Comparison of ENCODE assay signal across 7 mouse cellular contexts in genomic region chr1:87621146-87621857, GRCm38 (mm10). TPM values are rescaled to one million over a fixed set of nuclear protein-coding genes. Genes with fewer than 3 reads are reported as not detected.
A peak's percentile ranks its signal among the peaks of the same experiment; 100 is the strongest.
DNase-seq lines count a peak whose midpoint lies in the region; ATAC-seq and TF ChIP-seq lines count a peak whose summit lies in the region.

No protein-coding gene starts in this region.

- H3K9ac ChIP-seq in embryonic facial prominence, embryonic 12.5 days: no peak overlapping the region
- 0 out of 2 replicates have a peak overlapping the region, but pooled peaks have one; percentile 51 for H3K9ac ChIP-seq in intestine, embryonic 16.5 days (ENCODE audit: low read depth, low read length)
- H3K9ac ChIP-seq in stomach, embryonic 15.5 days: no peak overlapping the region

- peak overlapping the region; percentile 84 for H3K4me3 ChIP-seq in spleen, adult 2 months (ENCODE audit: extremely low read depth, insufficient read depth, insufficient read length)
- peak overlapping the region; percentile 10; the same call in 1 of the 2 replicates for H3K4me3 ChIP-seq in embryonic facial prominence, embryonic 12.5 days
- peak overlapping the region; percentile 34 for H3K4me3 ChIP-seq in intestine, embryonic 16.5 days (ENCODE audit: low read length)
- H3K4me3 ChIP-seq in stomach, embryonic 15.5 days (replicated peaks): peak overlapping the region; percentile 25

- no peaks in the 10 kb centered on the region for H3K27me3 ChIP-seq in spleen, adult 2 months (ENCODE audit: control insufficient read depth, insufficient read depth, low read length)
- no peaks in the 10 kb centered on the region for H3K27me3 ChIP-seq in embryonic facial prominence, embryonic 12.5 days
- H3K27me3 ChIP-seq in intestine, embryonic 16.5 days (replicated peaks; ENCODE audit: control insufficient read depth, insufficient read depth, low read length): no peaks in the 10 kb centered on the region
- H3K27me3 ChIP-seq in stomach, embryonic 15.5 days (replicated peaks): no peaks in the 10 kb centered on the region

- ATAC-seq in embryonic facial prominence, embryonic 12.5 days (ENCODE audit: insufficient number of reproducible peaks, insufficient read depth, low FRiP score, low TSS enrichment): no peak
- ATAC-seq in intestine, embryonic 16.5 days: no peak
- ATAC-seq in stomach, embryonic 15.5 days (ENCODE audit: insufficient read depth, low FRiP score, low read depth): no peak

- TF ChIP-seq POLR2A in spleen, adult 2 months (IDR thresholded peaks at IDR 0.05; ENCODE audit: low read depth, low read length): no peak

- peak overlapping the region; percentile 11; the same call in 1 of the 2 replicates for H3K4me2 ChIP-seq in embryonic facial prominence, embryonic 12.5 days (replicated peaks)
- 0 out of 2 replicates have a peak overlapping the region, but pooled peaks have one; percentile 3 for H3K4me2 ChIP-seq in intestine, embryonic 16.5 days (ENCODE audit: low read depth, low read length)
- H3K4me2 ChIP-seq in stomach, embryonic 15.5 days: peak overlapping the region; percentile 2; the same call in 1 of the 2 replicates

- no peaks in the 10 kb centered on the region for H3K9me3 ChIP-seq in embryonic facial prominence, embryonic 12.5 days
- no peaks in the 10 kb centered on the region for H3K9me3 ChIP-seq in intestine, embryonic 16.5 days (ENCODE audit: control insufficient read depth, low read length)
- H3K9me3 ChIP-seq in stomach, embryonic 15.5 days: no peaks in the 10 kb centered on the region

- peaks cover 4% of the 10 kb centered on the region; the same call in 1 of the 2 replicates for H3K36me3 ChIP-seq in spleen, adult 2 months (ENCODE audit: control insufficient read depth, insufficient read depth, low read length)
- H3K36me3 ChIP-seq in embryonic facial prominence, embryonic 12.5 days: no peaks in the 10 kb centered on the region
- no peaks in the 10 kb centered on the region for H3K36me3 ChIP-seq in intestine, embryonic 16.5 days (ENCODE audit: control insufficient read depth, insufficient read depth, low read length)
- no peaks in the 10 kb centered on the region for H3K36me3 ChIP-seq in stomach, embryonic 15.5 days

- H3K4me1 ChIP-seq in spleen, adult 2 months (ENCODE audit: control insufficient read depth, insufficient read depth, insufficient read length): peaks cover 37% of the 10 kb centered on the region; the same call in 1 of the 2 replicates
- H3K4me1 ChIP-seq in embryonic facial prominence, embryonic 12.5 days: no peaks in the 10 kb centered on the region
- no peaks in the 10 kb centered on the region for H3K4me1 ChIP-seq in intestine, embryonic 16.5 days (ENCODE audit: control insufficient read depth, insufficient read depth, low read length)
- no peaks in the 10 kb centered on the region for H3K4me1 ChIP-seq in stomach, embryonic 15.5 days

- peak overlapping the region; percentile 97 for H3K27ac ChIP-seq in spleen, adult 2 months (ENCODE audit: insufficient read depth, low read length)
- no peak overlapping the region for H3K27ac ChIP-seq in embryonic facial prominence, embryonic 12.5 days
- no peak overlapping the region; the same call in 1 of the 2 replicates for H3K27ac ChIP-seq in intestine, embryonic 16.5 days (ENCODE audit: low read length)
- 0 out of 2 replicates have a peak overlapping the region, but pooled peaks have one; percentile 6 for H3K27ac ChIP-seq in stomach, embryonic 15.5 days

- DNase-seq in spleen, adult 2 months (ENCODE audit: low read depth in 1 of 2, low spot score in 2 of 2): no peak
- DNase-seq in spleen, adult 12 weeks (ENCODE audit: low spot score): no peak
- DNase-seq in urinary bladder, postnatal 14 days (ENCODE audit: low spot score): no peak
- DNase-seq in right cerebral cortex, postnatal 10 days (ENCODE audit: low spot score in 2 of 2): no peak

- WGBS in spleen, adult 2 months: 10% methylated on average over 9 of the region's 9 CpGs
- 82% methylated on average over 9 of the region's 9 CpGs for WGBS in embryonic facial prominence, embryonic 12.5 days
- WGBS in intestine, embryonic 16.5 days: 84% methylated on average over 9 of the region's 9 CpGs
- 82% methylated on average over 9 of the region's 9 CpGs for WGBS in stomach, embryonic 15.5 days

- no peak for TF ChIP-seq CTCF in spleen, adult 2 months (IDR thresholded peaks at IDR 0.05; ENCODE audit: extremely low read depth, insufficient read depth, insufficient read length, insufficient replicate concordance)

RNA-seq across cellular contexts. Expression of gene Inpp5d, which starts 1.2 kb away (rescaled TPM):
- polyA plus RNA-seq in spleen, adult 2 months (2012; rRNA removed): 204 and 282 TPM in 2 replicates
- polyA plus RNA-seq in embryonic facial prominence, embryonic 12.5 days (2016; fragmentation: Nextera tagmentation; extraction: Ambion mirVana): 5.5 and 6.1 TPM in 2 replicates
- polyA plus RNA-seq in intestine, embryonic 16.5 days (2015; fragmentation: Nextera tagmentation; extraction: Ambion mirVana): 3.4 and 5.3 TPM in 2 replicates
- polyA plus RNA-seq in stomach, embryonic 15.5 days (2015; fragmentation: Nextera tagmentation; extraction: Ambion mirVana): 5.1 and 6.7 TPM in 2 replicates

RNA-seq across cellular contexts. Expression of gene Ngef, which starts 47.6 kb away (rescaled TPM):
- 0.09 and 0.22 TPM in 2 replicates for polyA plus RNA-seq in spleen, adult 2 months (2012; rRNA removed)
- polyA plus RNA-seq in embryonic facial prominence, embryonic 12.5 days (2016; fragmentation: Nextera tagmentation; extraction: Ambion mirVana): 1.8 and 1.9 TPM in 2 replicates
- 20.0 and 23.8 TPM in 2 replicates for polyA plus RNA-seq in intestine, embryonic 16.5 days (2015; fragmentation: Nextera tagmentation; extraction: Ambion mirVana)
- polyA plus RNA-seq in stomach, embryonic 15.5 days (2015; fragmentation: Nextera tagmentation; extraction: Ambion mirVana): 12.2 and 14.6 TPM in 2 replicates

Comparison
In these comparisons a context has a peak if more than half of its experiments do, and no peak if none do; other contexts are left out.
1. H3K27ac ChIP-seq: peak in spleen, adult 2 months (single experiment) and stomach, embryonic 15.5 days (single experiment); none in embryonic facial prominence, embryonic 12.5 days (single experiment) and intestine, embryonic 16.5 days (single experiment).
2. H3K4me3 ChIP-seq: peak in every context shown above with its lines; median percentile 84 in spleen, adult 2 months; 34 in intestine, embryonic 16.5 days; 25 in stomach, embryonic 15.5 days; 10 in embryonic facial prominence, embryonic 12.5 days.
3. RNA of gene Inpp5d, which starts 1.2 kb away (polyA plus RNA-seq): 204 to 282 TPM in spleen, adult 2 months; 5.5 to 6.1 TPM in embryonic facial prominence, embryonic 12.5 days, 5.1 to 6.7 TPM in stomach, embryonic 15.5 days and 3.4 to 5.3 TPM in intestine, embryonic 16.5 days; every median in the first group is over 10 times any median in the second.
4. Peak in every context shown above with its lines, with median percentiles within 50 percentile points of each other: H3K4me2 ChIP-seq.